Mouse (Mus musculus) cerebellum, postnatal 25 days (tissue): ENCODE data around the gene Smg5.

ENCODE experiments used
- DNase-seq, 2 experiments: peaks; one replicate each; pipeline ENCODE4 v3.0.0; 2021; ENCODE audit warnings: mixed read lengths in 2 of 2

Smg5 gene

GRCm38 (mm10) chr3:88395742-88396141 is 59.7 kb downstream of the Smg5 start:
- no peak for DNase-seq

GRCm38 (mm10) chr3:88398666-88399065 is 62.6 kb downstream of the Smg5 start:
- DNase-seq: peak; percentile 83 to 87

GRCm38 (mm10) chr3:88403522-88404230 is 67.6 kb downstream of the Smg5 start:
- no peak for DNase-seq

GRCm38 (mm10) chr3:88407090-88407489 is 71.0 kb downstream of the Smg5 start:
- DNase-seq: peak; percentile 68 to 78

GRCm38 (mm10) chr3:88407529-88407928 is 71.5 kb downstream of the Smg5 start:
- no peak for DNase-seq

GRCm38 (mm10) chr3:88408953-88409352 is 72.9 kb downstream of the Smg5 start:
- no peak for DNase-seq

- peak; percentile 88 to 94 for DNase-seq
Observed at GRCm38 (mm10) chr3:88409741-88410644, 73.9 kb downstream of the Smg5 start, which contains the start of gene Pmf1. TSS of gene Pmf1 (minus strand) at chr3:88410331.

- no peak for DNase-seq
Observed at GRCm38 (mm10) chr3:88410645-88411031, 74.6 kb downstream of the Smg5 start.

- DNase-seq: no peak
Observed at GRCm38 (mm10) chr3:88411681-88412080, 75.6 kb downstream of the Smg5 start.
